In genomic region chr15:80228071-80228800, GRCm38 (mm10) we compare ENCODE assay signal across 26 mouse cellular contexts. TPM values are rescaled to one million over a fixed set of nuclear protein-coding genes. Genes with fewer than 3 reads are reported as not detected.
DNase-seq lines count a peak whose midpoint lies in the region; ATAC-seq and TF ChIP-seq lines count a peak whose summit lies in the region.
"Had no signal": no experiment of that assay in that cellular context is flagged by ENCODE, and none has a peak within 500 bp of the region (broad histone marks: within the 10 kb centered on the region; RNA-seq: fewer than 3 reads in every experiment).

No protein-coding gene starts in this region.

- H3K27ac ChIP-seq in hindbrain, embryonic 13.5 days, result 0 out of 2 replicates have a peak overlapping the region, but pooled peaks have one; percentile 4
- H3K27ac ChIP-seq in hindbrain, embryonic 12.5 days, result no peak overlapping the region
- 0 out of 2 replicates have a peak overlapping the region, but pooled peaks have one; percentile 2 for H3K27ac ChIP-seq in hindbrain, postnatal 0 days
- H3K27ac ChIP-seq: layer of hippocampus, adult 2 months; limb, embryonic 15.5 days; stomach, embryonic 15.5 days had no signal

- H3K27me3 ChIP-seq in hindbrain, embryonic 13.5 days, result no peaks in the 10 kb centered on the region
- no peaks in the 10 kb centered on the region for H3K27me3 ChIP-seq in hindbrain, embryonic 12.5 days
- H3K27me3 ChIP-seq in hindbrain, postnatal 0 days (ENCODE audit: insufficient read depth, low read length), result no peaks in the 10 kb centered on the region
- H3K27me3 ChIP-seq: limb, embryonic 15.5 days; stomach, embryonic 15.5 days had no signal

- H3K36me3 ChIP-seq in hindbrain, embryonic 13.5 days, result no peaks in the 10 kb centered on the region
- no peaks in the 10 kb centered on the region for H3K36me3 ChIP-seq in hindbrain, embryonic 12.5 days
- H3K36me3 ChIP-seq in hindbrain, postnatal 0 days (ENCODE audit: insufficient read depth, low read length), result no peaks in the 10 kb centered on the region
- H3K36me3 ChIP-seq: limb, embryonic 15.5 days; stomach, embryonic 15.5 days had no signal

- WGBS in hindbrain, embryonic 13.5 days, result 57% methylated on average over 17 of the region's 17 CpGs
- WGBS in hindbrain, embryonic 12.5 days, result 59% methylated on average over 17 of the region's 17 CpGs
- WGBS in hindbrain, postnatal 0 days, result 47% methylated on average over 17 of the region's 17 CpGs

- no peaks in the 10 kb centered on the region for H3K9me3 ChIP-seq in hindbrain, embryonic 13.5 days
- H3K9me3 ChIP-seq in hindbrain, embryonic 12.5 days (replicated peaks), result no peaks in the 10 kb centered on the region
- H3K9me3 ChIP-seq in hindbrain, postnatal 0 days (ENCODE audit: low read length), result no peaks in the 10 kb centered on the region
- H3K9me3 ChIP-seq: limb, embryonic 15.5 days; stomach, embryonic 15.5 days had no signal

- ATAC-seq in hindbrain, embryonic 13.5 days (ENCODE audit: low FRiP score), result no peak
- no peak for ATAC-seq in hindbrain, embryonic 12.5 days (ENCODE audit: low FRiP score)
- no peak for ATAC-seq in hindbrain, postnatal 0 days

- H3K4me1 ChIP-seq in hindbrain, embryonic 13.5 days (replicated peaks), result peaks cover 8% of the 10 kb centered on the region; the same call in 1 of the 2 replicates
- peaks cover 3% of the 10 kb centered on the region; the same call in 1 of the 2 replicates for H3K4me1 ChIP-seq in hindbrain, embryonic 12.5 days
- H3K4me1 ChIP-seq in hindbrain, postnatal 0 days (ENCODE audit: insufficient read depth, low read length), result no peaks in the 10 kb centered on the region

- no peak overlapping the region for H3K4me2 ChIP-seq in hindbrain, embryonic 13.5 days
- H3K4me2 ChIP-seq in hindbrain, embryonic 12.5 days (replicated peaks), result no peak overlapping the region
- H3K4me2 ChIP-seq in hindbrain, postnatal 0 days (ENCODE audit: low read depth, low read length), result no peak overlapping the region
- H3K4me2 ChIP-seq: heart, embryonic 11.5 days; limb, embryonic 15.5 days; stomach, embryonic 15.5 days had no signal

- peak overlapping the region; percentile 43 for H3K9ac ChIP-seq in hindbrain, embryonic 13.5 days
- H3K9ac ChIP-seq in hindbrain, embryonic 12.5 days, result no peak overlapping the region; the same call in 1 of the 2 replicates
- no peak overlapping the region for H3K9ac ChIP-seq in hindbrain, postnatal 0 days (replicated peaks; ENCODE audit: low read length)
- H3K9ac ChIP-seq: limb, embryonic 15.5 days; stomach, embryonic 15.5 days had no signal

- no peak for TF ChIP-seq CTCF in hindbrain, postnatal 0 days (IDR thresholded peaks at IDR 0.05; ENCODE audit: low read depth)

- DNase-seq in cerebellum, postnatal 10 days, result peak; percentile 82 to 83
- DNase-seq in cerebellum, adult 8-10 months, result no peak
- DNase-seq in retina, postnatal 1 day, result peak; percentile 4
- DNase-seq in retina, embryonic 14.5 days (ENCODE audit: low spot score), result no peak
- peak; percentile 52 for DNase-seq in hindbrain, postnatal 0 days (ENCODE audit: low spot score)
- DNase-seq in thymus, postnatal 25 days, result no peak
- DNase-seq: cerebellum, adult 9-10 months; embryo, embryonic 11 days; heart, postnatal 10 days; kidney, adult 18-20 months; kidney, postnatal 10 days; layer of hippocampus, postnatal 36 days; lung, postnatal 10 days had no signal

- no peak overlapping the region for H3K4me3 ChIP-seq in hindbrain, embryonic 13.5 days
- H3K4me3 ChIP-seq in hindbrain, embryonic 12.5 days, result no peak overlapping the region
- H3K4me3 ChIP-seq in hindbrain, postnatal 0 days (ENCODE audit: low read length), result no peak overlapping the region
- H3K4me3 ChIP-seq: layer of hippocampus, adult 2 months; limb, embryonic 15.5 days; stomach, embryonic 15.5 days had no signal

RNA-seq across cellular contexts. Expression of gene Mief1, which starts 5.6 kb away (rescaled TPM):
- polyA plus RNA-seq in hindbrain, embryonic 13.5 days (2015; fragmentation: Nextera tagmentation; extraction: Ambion mirVana), result 36.9 and 37.7 TPM in 2 replicates
- polyA plus RNA-seq in hindbrain, embryonic 12.5 days (2016; fragmentation: Nextera tagmentation; extraction: Ambion mirVana), result 41.3 and 43.8 TPM in 2 replicates
- 46.3 and 51.1 TPM in 2 replicates for total RNA-seq in hindbrain, postnatal 0 days (2014; rRNA removed)
- 20.3 and 22.0 TPM in 2 replicates for polyA plus RNA-seq in hindbrain, postnatal 0 days (2015; fragmentation: Nextera tagmentation; extraction: Ambion mirVana)

RNA-seq across cellular contexts. Expression of gene AC140267.1, which starts 7.4 kb away (rescaled TPM):
- polyA plus RNA-seq in hindbrain, embryonic 13.5 days (2015; fragmentation: Nextera tagmentation; extraction: Ambion mirVana), result not detected in 2 replicates
- polyA plus RNA-seq in hindbrain, embryonic 12.5 days (2016; fragmentation: Nextera tagmentation; extraction: Ambion mirVana), result not detected in 2 replicates
- total RNA-seq in hindbrain, postnatal 0 days (2014; rRNA removed), result not detected in 2 replicates
- not detected in 2 replicates for polyA plus RNA-seq in hindbrain, postnatal 0 days (2015; fragmentation: Nextera tagmentation; extraction: Ambion mirVana)
- total RNA-seq: MEL had no signal
- polyA plus RNA-seq: embryonic facial prominence, embryonic 14.5 days; heart, embryonic 11.5 days; limb, embryonic 15.5 days; liver, embryonic 16.5 days; neural tube, embryonic 14.5 days; stomach, embryonic 15.5 days; thymus, postnatal 0 days had no signal

RNA-seq across cellular contexts. Expression of gene Atf4, which starts 26.7 kb away (rescaled TPM):
- 115 and 118 TPM in 2 replicates for polyA plus RNA-seq in hindbrain, embryonic 13.5 days (2015; fragmentation: Nextera tagmentation; extraction: Ambion mirVana)
- polyA plus RNA-seq in hindbrain, embryonic 12.5 days (2016; fragmentation: Nextera tagmentation; extraction: Ambion mirVana), result 115 and 128 TPM in 2 replicates
- total RNA-seq in hindbrain, postnatal 0 days (2014; rRNA removed), result 140 and 157 TPM in 2 replicates
- 104 and 109 TPM in 2 replicates for polyA plus RNA-seq in hindbrain, postnatal 0 days (2015; fragmentation: Nextera tagmentation; extraction: Ambion mirVana)

RNA-seq across cellular contexts. Expression of gene Rps19bp1, which starts 35.9 kb away (rescaled TPM):
- polyA plus RNA-seq in hindbrain, embryonic 13.5 days (2015; fragmentation: Nextera tagmentation; extraction: Ambion mirVana), result 74.7 and 75.9 TPM in 2 replicates
- 59.9 and 65.8 TPM in 2 replicates for polyA plus RNA-seq in hindbrain, embryonic 12.5 days (2016; fragmentation: Nextera tagmentation; extraction: Ambion mirVana)
- 29.0 and 51.6 TPM in 2 replicates for total RNA-seq in hindbrain, postnatal 0 days (2014; rRNA removed)
- 78.4 and 81.3 TPM in 2 replicates for polyA plus RNA-seq in hindbrain, postnatal 0 days (2015; fragmentation: Nextera tagmentation; extraction: Ambion mirVana)

RNA-seq across cellular contexts. Expression of gene Mgat3, which starts 54.7 kb away (rescaled TPM):
- polyA plus RNA-seq in hindbrain, embryonic 13.5 days (2015; fragmentation: Nextera tagmentation; extraction: Ambion mirVana), result 12.2 and 13.0 TPM in 2 replicates
- 12.0 and 12.2 TPM in 2 replicates for polyA plus RNA-seq in hindbrain, embryonic 12.5 days (2016; fragmentation: Nextera tagmentation; extraction: Ambion mirVana)
- total RNA-seq in hindbrain, postnatal 0 days (2014; rRNA removed), result 99.6 and 106 TPM in 2 replicates
- 13.2 and 13.5 TPM in 2 replicates for polyA plus RNA-seq in hindbrain, postnatal 0 days (2015; fragmentation: Nextera tagmentation; extraction: Ambion mirVana)
- total RNA-seq: granulocyte monocyte progenitor cell, adult 5-6 weeks; megakaryocyte progenitor cell, adult 5-6 weeks; MEL had no signal

Comparison
In these comparisons a context has a peak if more than half of its experiments do, and no peak if none do; other contexts are left out.
1. DNase-seq: peak in cerebellum, postnatal 10 days (2 of 2), retina, postnatal 1 day (single experiment) and hindbrain, postnatal 0 days (single experiment); none in cerebellum, adult 8-10 months (single experiment), retina, embryonic 14.5 days (single experiment) and thymus, postnatal 25 days (single experiment).